Mouse (Mus musculus) frontal cortex, adult 2 months (tissue): Measurements from ENCODE around the gene Klhdc8b. TPM values are rescaled to one million over a fixed set of nuclear protein-coding genes. Genes with fewer than 3 reads are reported as not detected.
A peak's percentile ranks its signal among the peaks of the same experiment; 100 is the strongest.

ENCODE experiments used
- DNase-seq, 2 experiments: peaks; one replicate each; pipeline ENCODE4 v3.0.0; 2022; ENCODE audit warnings: low spot score in 1 of 2; ENCODE audit errors: extremely low spot score in 1 of 2
- polyA plus RNA-seq: library from polyadenylated mRNA; depleted of rRNA; stranded (reverse); fragments of >200 nt; gene quantifications from 2 replicates; pipeline ENCODE4 v1.2.3, GENCODE M21; 2012

The Klhdc8b gene
- polyA plus RNA-seq, 1 experiment = 62.5 TPM

DNA sequence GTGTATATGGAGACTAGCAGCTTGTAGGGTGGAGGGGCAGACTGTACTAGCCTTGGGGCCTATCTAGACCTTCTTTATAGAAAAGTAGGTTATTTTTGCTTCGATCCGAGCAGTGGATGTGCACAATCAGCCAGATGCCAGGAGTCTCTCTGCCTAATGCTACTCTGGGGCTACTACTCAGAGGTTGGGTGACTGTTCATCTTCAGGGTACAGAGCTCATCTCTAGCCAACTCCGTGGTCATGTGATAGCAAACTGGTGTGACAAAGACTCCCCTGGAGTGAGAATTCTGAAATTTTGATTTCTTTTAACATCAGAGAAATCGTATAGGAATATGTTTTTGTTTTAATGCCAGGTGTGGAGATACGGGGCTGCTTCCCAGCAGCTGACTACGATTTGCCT lies 8.5 kb downstream of the Klhdc8b start:
- no peak for DNase-seq

GRCm38 (mm10) chr9:108452291-108452906 lies 9.0 kb downstream of the Klhdc8b start:
- DNase-seq = peak; percentile 66 to 92

GRCm38 (mm10) chr9:108451519-108452160 lies 9.7 kb downstream of the Klhdc8b start:
- no peak for DNase-seq

DNA sequence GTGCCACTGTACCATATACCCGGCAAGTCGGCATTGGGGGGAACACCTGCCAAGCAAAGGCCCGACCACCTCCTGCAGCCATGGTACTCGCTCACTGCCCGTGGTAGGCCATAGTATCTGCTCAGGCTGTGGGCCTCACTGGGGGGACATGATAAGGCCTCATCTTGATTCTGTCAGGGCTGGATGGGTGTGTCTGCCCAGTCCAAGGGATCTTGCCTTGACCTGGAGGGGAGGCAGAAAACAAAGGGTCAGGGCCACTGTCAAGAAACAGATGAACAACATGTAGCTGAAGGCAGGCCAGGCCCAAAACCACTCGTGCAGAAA lies 10.2 kb downstream of the Klhdc8b start:
- no peak for DNase-seq

DNA sequence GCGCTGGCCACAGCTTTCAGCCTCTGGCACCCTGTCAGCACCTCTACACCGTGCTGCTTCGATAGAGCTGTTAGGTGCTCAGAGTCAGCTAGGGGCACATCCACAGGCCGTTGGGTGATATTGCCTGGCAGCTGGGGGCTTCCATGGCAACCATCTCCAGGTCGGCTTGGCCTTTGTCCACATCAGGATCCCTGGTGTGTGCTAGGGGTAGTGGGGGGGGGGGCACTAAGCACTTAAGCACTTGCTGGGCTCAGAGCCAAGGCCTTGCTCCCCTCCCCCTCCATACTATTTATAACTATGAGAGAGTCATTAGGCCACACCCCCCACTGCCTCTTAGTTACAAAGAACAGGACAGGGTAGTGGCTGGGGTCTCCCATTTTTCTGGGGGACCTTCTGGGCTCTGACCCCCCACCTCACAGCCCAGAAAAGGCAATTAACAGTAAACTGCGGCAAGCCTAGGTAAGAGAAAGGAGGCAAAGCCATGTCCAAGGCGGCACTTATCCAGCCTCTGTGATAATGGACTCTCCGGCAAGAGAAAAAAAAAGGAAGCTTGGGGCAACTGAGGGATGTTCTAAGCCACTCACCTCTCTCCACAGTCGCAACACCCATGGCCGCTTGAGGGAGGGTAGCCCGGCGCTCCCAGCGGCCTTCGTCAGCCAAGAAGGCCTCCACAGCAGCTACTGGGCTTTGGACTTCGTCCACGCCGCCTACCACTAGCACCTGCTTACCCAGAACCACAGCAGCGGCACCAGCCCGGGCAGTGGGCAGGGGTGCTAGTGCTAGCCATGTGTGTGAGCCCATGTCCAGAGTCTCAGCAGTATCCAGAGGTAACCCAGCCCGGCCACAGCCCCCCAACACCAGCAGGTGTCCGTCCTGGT lies 10.8 kb downstream of the Klhdc8b start:
- DNase-seq = peak in 1 of 2 experiments; percentile 36

DNA sequence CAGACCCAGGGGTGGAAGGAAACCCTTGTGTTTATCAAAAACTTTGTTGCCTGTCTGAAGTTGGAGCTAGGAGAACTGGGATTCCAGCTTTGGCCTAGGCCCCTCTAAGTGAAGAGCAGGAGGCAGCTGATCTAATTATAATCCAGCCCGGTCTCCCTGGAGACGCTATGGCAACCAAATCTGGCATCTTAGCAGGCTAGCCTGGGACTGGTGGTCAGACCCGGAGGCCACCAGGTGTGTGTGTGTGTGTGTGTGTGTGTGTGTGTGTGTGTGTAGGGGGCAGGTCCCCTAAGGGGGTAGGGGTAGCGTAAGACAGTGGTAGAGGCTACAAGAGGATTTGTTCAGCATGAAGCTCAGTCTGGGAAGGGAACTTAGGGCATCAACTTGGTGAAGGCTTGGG lies 11.5 kb downstream of the Klhdc8b start:
- DNase-seq = peak in 1 of 2 experiments; percentile 76

- DNase-seq = no peak
Measured at GRCm38 (mm10) chr9:108445125-108445524, 16.3 kb downstream of the Klhdc8b start.

DNA sequence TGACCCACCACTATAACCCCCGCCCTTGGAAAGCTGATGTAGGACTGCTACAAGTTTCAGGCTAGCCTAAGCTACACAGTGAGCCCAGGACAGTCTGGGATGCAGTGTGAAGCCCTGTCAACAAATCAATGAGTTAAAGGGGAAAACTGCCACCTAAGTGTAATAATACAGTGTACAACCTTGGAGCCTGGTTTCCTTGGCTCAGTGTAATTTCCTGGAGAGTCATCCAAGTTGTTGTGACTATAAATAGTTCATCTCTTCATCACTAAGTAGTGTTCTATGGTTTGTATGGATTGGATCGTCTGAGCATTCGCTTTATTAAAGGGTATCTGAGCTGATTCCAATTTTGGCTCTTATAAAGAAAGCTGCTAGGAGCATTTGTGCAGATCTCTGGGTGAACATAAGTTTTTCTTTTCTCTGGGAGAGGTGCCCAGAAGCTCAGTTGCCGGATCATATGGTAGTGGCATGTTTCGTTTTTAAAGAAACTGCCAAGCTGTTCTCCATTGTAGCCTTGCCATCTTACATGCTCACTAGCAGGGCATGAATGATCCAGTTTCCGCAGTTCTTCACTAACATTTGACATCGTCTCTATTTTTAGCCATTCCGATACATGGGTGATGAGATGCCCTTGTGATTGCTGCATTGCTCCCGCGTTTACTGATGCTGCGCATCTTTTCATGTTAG lies 20.0 kb downstream of the Klhdc8b start:
- DNase-seq = peak; percentile 49 to 81

DNA sequence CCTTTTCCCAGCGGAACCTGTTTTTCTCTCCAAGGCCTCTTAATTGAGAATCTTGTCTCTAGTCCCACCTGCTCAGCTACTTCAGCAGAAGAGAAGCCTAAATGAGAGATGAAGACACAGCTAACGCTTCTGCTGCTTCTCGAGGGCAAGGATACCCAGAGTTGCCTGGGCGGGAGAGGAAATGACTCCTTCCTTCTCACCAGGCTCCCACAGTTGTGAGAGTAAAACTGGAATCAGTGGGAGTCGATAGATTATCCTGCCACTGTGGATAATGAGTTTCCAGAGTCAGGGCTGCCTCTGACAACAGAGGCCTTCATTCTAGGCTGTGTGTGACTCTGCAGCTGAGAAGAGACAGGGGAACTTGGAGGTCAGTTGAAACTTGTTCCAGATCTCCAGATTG lies 20.9 kb downstream of the Klhdc8b start:
- peak in 1 of 2 experiments; percentile 76 for DNase-seq

- no peak for DNase-seq
Measured at GRCm38 (mm10) chr9:108439176-108439575, 22.2 kb downstream of the Klhdc8b start.

DNA sequence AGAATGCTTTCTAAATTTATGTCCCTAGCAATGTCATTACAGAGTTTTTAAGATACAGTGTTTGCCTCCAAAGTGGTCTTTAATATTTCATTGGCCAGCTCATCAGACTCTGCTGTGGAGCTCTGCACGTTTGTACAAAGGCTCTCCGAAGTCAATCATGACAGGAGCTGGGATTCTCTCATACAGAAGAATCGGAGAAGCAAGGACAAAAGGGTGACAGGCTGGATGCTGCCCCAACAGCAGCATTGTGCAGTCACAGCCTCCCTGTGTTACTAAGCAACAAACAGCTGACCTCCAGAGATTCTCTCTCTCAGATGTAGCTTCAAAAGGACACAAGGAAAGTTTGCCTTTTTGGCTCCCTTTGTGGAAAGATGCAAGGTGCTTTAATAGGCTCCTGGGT lies 25.2 kb downstream of the Klhdc8b start, which contains the start of gene BC048562:
BC048562 (plus strand) TSS at position 301 of the 400 bp plus-strand sequence.
- DNase-seq = no peak

DNA sequence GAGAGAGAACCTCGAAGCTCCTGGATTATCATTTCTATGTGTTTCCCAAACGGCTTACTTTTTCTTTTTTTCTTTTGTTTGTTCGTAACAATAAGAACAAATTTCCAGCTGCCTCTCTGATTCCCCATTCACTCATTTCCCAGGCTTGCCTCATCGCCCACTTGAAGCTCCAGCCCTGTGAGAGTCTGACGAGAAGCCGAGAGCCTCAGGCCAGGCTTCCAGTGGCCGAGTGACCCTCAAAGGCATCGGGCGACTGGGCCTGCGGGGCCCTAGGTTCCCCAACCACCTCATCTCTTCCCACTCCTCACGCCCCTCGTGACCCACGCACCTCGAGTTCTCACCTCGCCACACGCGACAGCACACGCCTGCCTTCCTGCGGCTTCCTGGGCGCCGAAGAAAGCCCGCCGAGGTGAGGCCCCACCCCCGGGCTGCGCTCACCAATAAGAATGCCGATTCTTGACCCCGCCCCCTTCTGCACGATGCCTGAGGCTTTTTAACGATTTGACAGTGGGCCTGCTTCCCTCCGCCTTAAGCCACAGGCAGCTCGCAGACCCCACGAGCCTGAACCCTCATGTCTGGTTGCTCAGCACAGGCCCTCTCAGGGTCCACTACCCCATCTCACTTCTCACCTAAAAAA lies 29.8 kb downstream of the Klhdc8b start:
- no peak for DNase-seq

DNA sequence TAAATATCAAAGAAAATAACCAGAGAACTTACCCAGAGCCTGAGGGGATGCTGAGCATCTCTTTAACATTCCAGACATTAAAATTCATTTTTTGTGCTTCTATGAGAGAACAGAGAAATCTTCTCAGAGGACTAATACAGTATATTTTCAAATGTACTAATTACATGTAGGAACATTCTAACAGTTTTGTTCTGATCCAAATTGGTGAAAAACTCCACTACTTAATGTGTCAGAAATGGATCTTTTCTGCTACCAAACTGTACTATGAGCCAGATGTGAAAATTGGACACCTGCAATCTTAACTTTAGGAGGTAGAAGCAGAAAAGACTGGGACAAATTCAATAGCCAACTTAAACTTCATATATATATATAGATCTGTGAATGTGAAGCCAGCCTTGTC lies 33.0 kb downstream of the Klhdc8b start, which contains the start of gene Ccdc36:
Ccdc36 (minus strand) TSS at position 101 of the 400 bp plus-strand sequence.
- no peak for DNase-seq

DNA sequence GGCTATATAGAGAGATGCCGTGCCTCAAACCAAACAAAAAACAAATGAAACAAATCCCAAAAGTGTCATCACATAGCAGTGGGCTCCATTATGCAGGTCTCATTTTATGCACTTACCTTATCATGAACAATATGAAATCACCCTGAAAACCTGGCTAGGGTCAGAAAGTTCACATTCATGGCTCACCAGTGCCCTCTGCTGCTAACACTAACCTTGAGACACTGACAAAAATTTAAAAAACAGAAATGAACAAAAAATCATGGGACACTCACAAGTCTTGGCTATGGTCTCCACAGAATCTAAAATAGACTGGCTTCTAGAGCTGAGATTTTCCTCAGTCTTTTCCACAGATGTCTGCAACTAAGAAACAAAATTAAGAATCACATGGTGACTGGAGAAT lies 49.2 kb downstream of the Klhdc8b start:
- peak in 1 of 2 experiments; percentile 60 for DNase-seq

- DNase-seq = peak; percentile 79 to 80
Measured at GRCm38 (mm10) chr9:108411381-108411942, 49.9 kb downstream of the Klhdc8b start.

DNA sequence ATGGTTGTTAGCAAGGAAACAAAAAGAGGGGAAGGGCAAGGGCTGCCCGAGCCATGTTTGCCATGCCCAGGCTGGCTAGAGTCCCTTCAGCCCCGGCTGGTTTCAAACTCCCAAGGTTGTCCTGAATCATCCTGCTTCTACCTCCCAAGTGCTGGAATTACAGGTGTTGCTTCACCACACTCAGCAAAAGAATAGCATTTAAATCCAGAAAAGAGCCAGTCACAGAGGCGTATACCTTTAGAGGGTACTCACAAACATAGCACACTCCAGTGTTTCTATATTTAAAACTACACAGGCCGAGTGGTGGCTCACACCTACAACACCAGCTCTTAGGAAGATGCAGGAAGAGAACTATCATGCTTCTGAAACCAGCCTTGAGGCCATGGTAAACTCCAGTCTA lies 51.8 kb downstream of the Klhdc8b start:
- no peak for DNase-seq

GRCm38 (mm10) chr9:108404451-108404850 lies 56.9 kb downstream of the Klhdc8b start:
- no peak for DNase-seq

- DNase-seq = peak; percentile 53 to 70
Measured at GRCm38 (mm10) chr9:108403081-108403480, 58.3 kb downstream of the Klhdc8b start.

DNA sequence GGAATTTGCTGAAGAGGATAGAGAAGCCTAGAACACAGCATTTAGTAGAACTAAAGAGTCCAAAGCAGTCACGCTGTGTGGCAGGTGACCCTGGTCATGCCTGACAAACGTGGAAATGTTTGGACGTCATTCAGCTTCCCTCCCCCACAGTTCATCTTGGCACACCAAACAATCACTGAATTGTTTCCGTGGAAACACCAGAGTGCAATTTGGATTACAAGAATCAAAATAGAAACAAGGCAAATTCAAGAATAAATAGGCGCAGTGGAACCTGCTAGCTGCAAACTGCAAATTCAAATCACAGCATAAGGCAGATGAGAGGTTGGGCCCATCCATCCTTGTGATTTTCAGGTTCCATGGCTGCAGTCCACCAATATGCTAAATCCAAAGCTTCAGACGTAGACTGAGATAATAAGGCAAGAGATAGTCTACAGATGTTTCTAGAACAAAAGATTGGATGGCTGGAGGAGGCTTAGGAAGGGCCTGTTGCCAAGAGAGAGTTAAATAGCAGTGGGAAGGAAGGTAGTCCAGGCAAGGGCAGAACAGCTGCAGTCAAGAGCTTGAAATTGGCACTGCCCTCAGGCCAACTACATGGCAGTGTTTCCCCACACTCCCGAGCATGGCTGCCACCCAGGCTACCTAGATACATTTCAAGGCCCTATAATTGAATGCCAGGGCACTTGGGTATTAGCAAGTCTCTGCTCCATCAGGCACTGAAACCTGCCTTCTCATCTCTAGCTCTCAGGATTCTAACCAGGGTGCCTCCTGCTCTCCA lies 60.0 kb downstream of the Klhdc8b start:
- peak; percentile 74 to 81 for DNase-seq
